Mouse (Mus musculus): ENCODE results near the gene Nap1l4. TPM values are rescaled to one million over a fixed set of nuclear protein-coding genes. Genes with fewer than 3 reads are reported as not detected.

The Nap1l4 gene
- polyA plus RNA-seq, 1 experiment from 2014 or later, result 107 TPM

DNA sequence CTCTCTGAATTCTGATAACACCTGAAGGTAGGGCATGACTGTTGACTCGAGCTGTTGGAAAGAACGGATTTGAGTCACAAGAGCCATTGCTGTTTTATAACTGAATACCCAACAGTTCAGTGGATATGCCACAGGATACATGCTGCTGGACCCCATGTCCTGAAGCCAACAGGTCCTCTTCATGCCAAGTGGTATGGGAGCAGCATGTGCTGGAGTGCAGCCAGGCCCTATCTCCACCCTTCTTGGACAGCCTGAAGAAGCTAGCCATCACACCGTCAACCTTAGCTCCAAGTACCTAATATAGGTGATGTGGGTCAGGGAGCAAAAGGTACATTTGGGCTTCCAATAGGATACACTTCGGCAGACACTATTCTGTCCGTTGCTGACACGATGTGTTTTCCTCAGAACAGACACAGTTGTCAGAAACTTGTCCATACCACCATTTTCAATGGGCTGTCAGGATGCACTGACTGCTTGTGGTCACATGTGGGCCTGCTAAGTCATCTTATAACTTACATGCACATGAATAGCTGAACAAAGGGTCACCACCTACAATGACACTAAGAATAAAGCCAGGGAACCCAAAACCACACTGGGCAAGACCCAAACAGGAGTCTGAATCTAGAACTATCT lies 16.2 kb upstream of the Nap1l4 start:
- Histone ChIP-seq H3K27me3 (replicated peaks; ENCODE audit: control insufficient read depth, insufficient read depth, low read length) (no peaks in the 10 kb centered on the region), H3K9me3 (ENCODE audit: control insufficient read depth, low read length) (no peaks in the 10 kb centered on the region), H3K27ac (replicated peaks; ENCODE audit: low read depth, low read length) (no peak overlapping the region), H3K36me3 (ENCODE audit: control insufficient read depth, insufficient read depth, low read length) (peaks cover 95% of the 10 kb centered on the region), H3K9ac (ENCODE audit: low read depth, low read length) (no peak overlapping the region), H3K4me2 (ENCODE audit: low read depth, low read length) (no peak overlapping the region), H3K4me1 (ENCODE audit: control insufficient read depth, insufficient read depth, low read length) (no peaks in the 10 kb centered on the region), H3K4me3 (ENCODE audit: low read depth, low read length) (no peak overlapping the region)
- no peak for ATAC-seq (ENCODE audit: low read depth)
- no peak for DNase-seq (ENCODE audit: low spot score)
- 92% methylated on average over 6 of the region's 6 CpGs for WGBS

DNA sequence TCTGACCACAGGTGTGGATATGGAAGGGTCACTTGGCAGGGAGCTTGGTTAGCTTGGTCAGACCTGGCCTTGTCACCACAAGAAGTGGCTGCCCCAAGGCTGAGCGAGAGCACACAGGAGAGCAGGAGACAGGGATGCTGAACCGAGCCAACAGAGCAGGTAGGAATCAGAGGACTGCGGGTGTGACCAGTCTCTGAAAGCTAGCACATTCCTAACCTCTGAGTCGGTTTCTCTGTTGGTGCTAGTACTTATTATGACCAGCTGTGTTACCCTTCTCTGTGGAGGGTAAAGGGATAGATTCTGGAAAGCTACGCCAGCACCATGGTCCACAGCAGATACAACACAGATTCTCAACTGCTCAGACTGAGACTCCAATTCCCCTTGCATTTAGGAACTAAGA lies 14.9 kb upstream of the Nap1l4 start:
- Histone ChIP-seq H3K9ac (ENCODE audit: low read depth, low read length) (no peak overlapping the region), H3K4me1 (ENCODE audit: control insufficient read depth, insufficient read depth, low read length) (no peaks in the 10 kb centered on the region), H3K27ac (replicated peaks; ENCODE audit: low read depth, low read length) (no peak overlapping the region), H3K9me3 (ENCODE audit: control insufficient read depth, low read length) (no peaks in the 10 kb centered on the region), H3K36me3 (ENCODE audit: control insufficient read depth, insufficient read depth, low read length) (peaks cover 95% of the 10 kb centered on the region), H3K27me3 (replicated peaks; ENCODE audit: control insufficient read depth, insufficient read depth, low read length) (no peaks in the 10 kb centered on the region), H3K4me3 (ENCODE audit: low read depth, low read length) (no peak overlapping the region), H3K4me2 (ENCODE audit: low read depth, low read length) (no peak overlapping the region)
- WGBS, result 88% methylated on average over 5 of the region's 5 CpGs
- no peak for ATAC-seq (ENCODE audit: low read depth)
- DNase-seq (ENCODE audit: low spot score), result no peak

DNA sequence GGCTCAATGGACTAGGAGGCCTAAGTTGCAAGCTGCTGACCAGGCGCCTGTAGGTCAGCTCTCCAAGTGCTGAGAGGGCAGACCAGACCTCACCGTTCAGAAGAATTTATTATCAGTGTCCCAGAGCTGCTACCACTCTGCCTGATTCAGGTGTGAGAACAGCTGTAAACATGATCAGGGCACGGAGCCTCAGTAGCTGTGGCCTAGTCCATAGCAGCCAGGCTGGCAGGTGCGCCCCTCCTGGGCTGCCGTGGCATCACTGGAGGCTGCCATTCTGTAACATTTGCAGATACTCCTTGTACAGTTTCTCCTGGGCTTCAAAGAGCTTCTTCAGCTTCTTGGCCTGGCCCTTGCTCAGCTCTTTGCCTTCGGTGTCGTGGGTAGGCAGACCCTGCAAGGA lies 8.7 kb upstream of the Nap1l4 start:
- no peaks in the 10 kb centered on the region for H3K27me3 ChIP-seq (replicated peaks; ENCODE audit: control insufficient read depth, insufficient read depth, low read length)
- no peak for DNase-seq (ENCODE audit: low spot score)
- no peaks in the 10 kb centered on the region for H3K4me1 ChIP-seq (ENCODE audit: control insufficient read depth, insufficient read depth, low read length)
- 90% methylated on average over 7 of the region's 7 CpGs for WGBS
- no peak overlapping the region for H3K27ac ChIP-seq (replicated peaks; ENCODE audit: low read depth, low read length)
- H3K4me3 ChIP-seq (ENCODE audit: low read depth, low read length), result no peak overlapping the region
- H3K4me2 ChIP-seq (ENCODE audit: low read depth, low read length), result no peak overlapping the region
- H3K36me3 ChIP-seq (ENCODE audit: control insufficient read depth, insufficient read depth, low read length), result peaks cover 78% of the 10 kb centered on the region
- no peaks in the 10 kb centered on the region for H3K9me3 ChIP-seq (ENCODE audit: control insufficient read depth, low read length)
- H3K9ac ChIP-seq (ENCODE audit: low read depth, low read length), result no peak overlapping the region
- ATAC-seq (ENCODE audit: low read depth), result no peak

DNA sequence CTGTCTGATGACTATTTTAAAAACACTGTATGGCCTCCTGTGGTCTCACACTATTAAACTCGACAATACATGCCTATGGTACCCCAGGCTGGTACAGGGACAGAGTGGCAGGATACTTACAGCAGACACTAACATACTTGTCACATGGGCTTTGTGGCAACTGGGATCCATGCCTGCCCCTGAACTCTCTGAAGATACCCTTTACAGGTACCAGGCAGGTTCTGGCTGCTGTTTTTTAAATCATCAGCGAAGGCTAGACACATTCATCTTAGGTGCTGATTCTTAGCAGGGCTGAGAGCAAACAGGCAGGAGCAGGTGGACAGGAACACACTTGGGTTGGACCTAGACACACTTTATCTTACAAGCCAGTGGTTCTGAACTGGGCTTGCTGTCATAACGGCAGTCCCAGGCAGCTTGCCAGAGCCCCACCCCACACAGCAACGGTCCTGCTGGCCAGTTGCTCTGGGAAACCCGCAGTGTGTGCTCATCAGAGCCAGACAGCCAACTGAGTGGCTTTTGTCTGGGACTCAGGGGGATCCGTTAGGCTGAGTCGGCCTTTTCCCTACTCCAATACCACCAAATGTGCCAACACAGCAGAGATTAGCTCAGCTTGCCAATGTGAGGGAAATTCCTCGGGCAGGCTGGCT lies 8.2 kb upstream of the Nap1l4 start:
- no peaks in the 10 kb centered on the region for H3K4me1 ChIP-seq (ENCODE audit: control insufficient read depth, insufficient read depth, low read length)
- DNase-seq (ENCODE audit: low spot score), result peak; percentile 13
- WGBS, result 91% methylated on average over 8 of the region's 8 CpGs
- no peak overlapping the region for H3K9ac ChIP-seq (ENCODE audit: low read depth, low read length)
- peaks cover 72% of the 10 kb centered on the region for H3K36me3 ChIP-seq (ENCODE audit: control insufficient read depth, insufficient read depth, low read length)
- H3K4me3 ChIP-seq (ENCODE audit: low read depth, low read length), result no peak overlapping the region
- no peak for ATAC-seq (ENCODE audit: low read depth)
- no peaks in the 10 kb centered on the region for H3K27me3 ChIP-seq (replicated peaks; ENCODE audit: control insufficient read depth, insufficient read depth, low read length)
- no peak overlapping the region for H3K27ac ChIP-seq (replicated peaks; ENCODE audit: low read depth, low read length)
- H3K4me2 ChIP-seq (ENCODE audit: low read depth, low read length), result no peak overlapping the region
- no peaks in the 10 kb centered on the region for H3K9me3 ChIP-seq (ENCODE audit: control insufficient read depth, low read length)

DNA sequence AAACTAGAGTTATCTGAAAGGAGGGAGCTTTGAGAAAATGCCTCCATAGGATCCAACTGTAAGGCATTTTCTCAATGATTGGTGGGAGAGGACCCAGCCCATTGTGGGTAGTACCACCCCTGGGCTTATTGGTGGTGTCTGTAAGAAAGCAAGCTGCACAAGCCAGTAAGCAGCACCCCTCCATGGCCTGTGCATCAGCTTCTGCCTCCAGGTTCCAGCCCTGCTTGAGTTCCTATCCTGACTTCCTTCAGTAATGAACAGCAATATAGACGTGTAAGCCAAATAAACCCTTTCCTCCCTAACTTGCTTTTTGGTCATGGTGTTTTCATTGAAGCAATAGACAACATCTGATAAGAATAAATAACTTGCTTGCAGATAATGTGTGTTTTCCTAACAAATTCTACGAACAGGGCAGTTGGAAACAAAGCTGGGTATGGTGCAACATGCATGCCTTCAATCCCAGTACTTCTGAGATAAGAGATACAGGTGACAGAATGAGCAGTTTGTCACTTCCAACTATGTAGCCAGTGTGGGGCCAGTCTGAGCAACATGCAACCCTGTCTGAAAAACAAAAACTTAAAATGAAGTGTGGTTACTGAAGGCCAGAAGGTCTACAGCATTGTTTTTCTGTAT lies 798 bp upstream of the Nap1l4 start:
- no peaks in the 10 kb centered on the region for H3K9me3 ChIP-seq (ENCODE audit: control insufficient read depth, low read length)
- ATAC-seq (ENCODE audit: low read depth), result peak; percentile 2; the same call in 1 of the 2 replicates
- no peak for DNase-seq (ENCODE audit: low spot score)
- H3K27ac ChIP-seq (replicated peaks; ENCODE audit: low read depth, low read length), result peak overlapping the region; percentile 93
- no peaks in the 10 kb centered on the region for H3K27me3 ChIP-seq (replicated peaks; ENCODE audit: control insufficient read depth, insufficient read depth, low read length)
- peaks cover 8% of the 10 kb centered on the region for H3K36me3 ChIP-seq (ENCODE audit: control insufficient read depth, insufficient read depth, low read length)
- WGBS, result 45% methylated on average over 2 of the region's 2 CpGs
- peak overlapping the region; percentile 80 for H3K4me3 ChIP-seq (ENCODE audit: low read depth, low read length)
- peaks cover 11% of the 10 kb centered on the region for H3K4me1 ChIP-seq (ENCODE audit: control insufficient read depth, insufficient read depth, low read length)
- peak overlapping the region; percentile 79 for H3K9ac ChIP-seq (ENCODE audit: low read depth, low read length)
- peak overlapping the region; percentile 90 for H3K4me2 ChIP-seq (ENCODE audit: low read depth, low read length)

DNA sequence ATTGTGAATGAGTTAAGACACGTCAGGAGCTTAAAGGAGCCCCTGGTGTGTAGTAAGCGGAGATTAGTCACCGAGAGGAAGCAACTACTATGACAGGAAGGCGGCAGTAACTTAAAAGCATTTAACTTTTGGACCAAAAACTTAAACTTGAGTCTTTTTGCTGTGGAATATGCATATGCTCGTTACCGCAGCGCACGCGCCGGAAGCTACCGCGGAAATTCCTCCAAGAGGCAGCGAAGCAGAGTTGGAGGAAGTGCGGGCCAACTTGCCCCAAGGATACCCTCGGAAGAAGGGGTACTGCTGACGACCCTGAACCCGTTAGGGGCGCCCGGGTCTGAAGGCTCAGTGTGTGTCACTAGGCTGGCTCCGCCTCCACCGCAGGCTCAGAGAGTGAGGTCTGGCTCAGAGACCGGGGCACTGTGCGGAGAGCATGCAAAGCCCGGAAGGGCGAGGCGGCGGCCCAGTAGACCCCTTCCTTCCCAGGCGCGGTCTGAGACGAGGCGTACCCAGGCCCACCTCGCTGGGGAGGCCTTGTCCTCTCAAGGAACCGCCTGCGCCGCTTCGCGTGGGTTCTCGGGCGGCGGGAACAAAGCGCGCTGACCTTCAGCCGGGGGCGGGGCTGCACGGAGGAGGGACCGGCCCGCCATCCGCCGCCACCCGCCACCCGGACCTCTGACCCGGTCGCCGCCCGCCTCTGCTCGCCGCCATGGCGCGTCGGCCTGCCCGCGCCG lies 510 bp downstream of the Nap1l4 start:
- Histone ChIP-seq H3K27me3 (replicated peaks; ENCODE audit: control insufficient read depth, insufficient read depth, low read length) (no peaks in the 10 kb centered on the region), H3K9ac (ENCODE audit: low read depth, low read length) (peak overlapping the region; percentile 95), H3K9me3 (ENCODE audit: control insufficient read depth, low read length) (no peaks in the 10 kb centered on the region), H3K4me3 (ENCODE audit: low read depth, low read length) (peak overlapping the region; percentile 80), H3K27ac (replicated peaks; ENCODE audit: low read depth, low read length) (peak overlapping the region; percentile 93), H3K36me3 (ENCODE audit: control insufficient read depth, insufficient read depth, low read length) (peaks cover 7% of the 10 kb centered on the region; the same call in 1 of the 2 replicates), H3K4me2 (ENCODE audit: low read depth, low read length) (peak overlapping the region; percentile 90), H3K4me1 (ENCODE audit: control insufficient read depth, insufficient read depth, low read length) (peaks cover 17% of the 10 kb centered on the region)
- peak; percentile 70 for ATAC-seq (ENCODE audit: low read depth)
- peak; percentile 63 for DNase-seq (ENCODE audit: low spot score)
- WGBS, result under 1% methylated on average over 27 of the region's 63 CpGs

DNA sequence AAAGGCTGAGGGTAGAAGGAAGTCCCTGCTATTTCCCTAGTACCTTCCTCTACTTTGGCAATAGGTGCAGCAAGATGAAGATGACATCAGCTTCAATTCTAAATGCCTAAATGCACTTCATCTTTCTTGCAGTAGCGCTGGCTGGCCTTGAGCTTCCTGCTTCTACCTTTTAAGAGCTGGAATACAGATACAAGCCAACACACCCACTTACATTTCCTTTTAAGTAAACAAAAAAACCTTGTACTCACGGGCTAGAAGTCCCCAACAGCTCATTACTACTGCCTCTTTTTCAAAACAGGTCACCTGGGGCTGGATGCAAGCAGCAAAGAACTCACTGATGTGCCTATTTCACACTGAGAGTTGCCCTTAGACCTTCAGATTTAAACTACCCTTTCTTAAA lies 2.4 kb downstream of the Nap1l4 start:
- Histone ChIP-seq H3K4me2 (ENCODE audit: low read depth, low read length) (no peak overlapping the region), H3K9ac (ENCODE audit: low read depth, low read length) (0 out of 2 replicates have a peak overlapping the region, but pooled peaks have one; percentile 6)
- 57% methylated on average over 2 of the region's 2 CpGs for WGBS

DNA sequence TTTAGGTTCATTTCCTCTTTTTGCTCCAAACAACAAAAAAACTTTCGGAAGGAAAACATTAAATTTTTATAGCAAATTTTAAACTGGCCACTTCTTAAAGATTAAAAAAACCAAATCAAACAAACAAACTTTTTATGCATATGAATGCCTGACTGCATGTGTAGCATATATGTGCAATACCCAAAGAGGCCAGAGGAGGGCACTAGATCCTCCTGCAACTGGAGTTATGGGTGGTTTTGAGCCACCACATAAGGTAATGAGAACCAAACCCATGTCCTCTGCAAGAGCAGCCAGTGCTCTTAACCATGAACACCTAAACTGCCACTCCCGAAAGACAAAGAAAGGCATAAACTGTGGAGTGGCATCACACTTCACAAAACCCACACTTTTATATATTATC lies 4.5 kb downstream of the Nap1l4 start:
- WGBS, result 95% methylated on average over 2 of the region's 2 CpGs

More for the DNA sequence above, 2.4 kb downstream of the Nap1l4 start:
- ATAC-seq (ENCODE audit: low read depth) (no peak), DNase-seq (ENCODE audit: low spot score) (no peak)
- Histone ChIP-seq H3K36me3 (ENCODE audit: control insufficient read depth, insufficient read depth, low read length) (peaks cover 7% of the 10 kb centered on the region; the same call in 1 of the 2 replicates), H3K4me3 (ENCODE audit: low read depth, low read length) (no peak overlapping the region), H3K27ac (replicated peaks; ENCODE audit: low read depth, low read length) (no peak overlapping the region), H3K9me3 (ENCODE audit: control insufficient read depth, low read length) (no peaks in the 10 kb centered on the region), H3K4me1 (ENCODE audit: control insufficient read depth, insufficient read depth, low read length) (peaks cover 17% of the 10 kb centered on the region), H3K27me3 (replicated peaks; ENCODE audit: control insufficient read depth, insufficient read depth, low read length) (no peaks in the 10 kb centered on the region)

More for the DNA sequence above, 4.5 kb downstream of the Nap1l4 start:
- Histone ChIP-seq H3K9me3 (ENCODE audit: control insufficient read depth, low read length) (no peaks in the 10 kb centered on the region), H3K4me1 (ENCODE audit: control insufficient read depth, insufficient read depth, low read length) (peaks cover 17% of the 10 kb centered on the region), H3K4me3 (ENCODE audit: low read depth, low read length) (no peak overlapping the region), H3K9ac (ENCODE audit: low read depth, low read length) (no peak overlapping the region), H3K27ac (replicated peaks; ENCODE audit: low read depth, low read length) (no peak overlapping the region), H3K36me3 (ENCODE audit: control insufficient read depth, insufficient read depth, low read length) (peaks cover 14% of the 10 kb centered on the region; the same call in 1 of the 2 replicates), H3K4me2 (ENCODE audit: low read depth, low read length) (no peak overlapping the region), H3K27me3 (replicated peaks; ENCODE audit: control insufficient read depth, insufficient read depth, low read length) (no peaks in the 10 kb centered on the region)
- DNase-seq (ENCODE audit: low spot score) (no peak), ATAC-seq (ENCODE audit: low read depth) (no peak)
